ENCODE assay signal across 14 mouse cellular contexts in genomic region chr4:147337520-147337919, GRCm38 (mm10). TPM values are rescaled to one million over a fixed set of nuclear protein-coding genes. Genes with fewer than 3 reads are reported as not detected.
"Had no signal": no experiment of that assay in that cellular context is flagged by ENCODE, and none has a peak within 500 bp of the region (broad histone marks: within the 10 kb centered on the region; RNA-seq: fewer than 3 reads in every experiment).

No protein-coding gene starts in this region.

RNA-seq across cellular contexts. Expression of gene Zfp978, which starts 23.6 kb away (rescaled TPM):
- polyA plus RNA-seq: gonadal fat pad, adult 2 months; heart, embryonic 11.5 days; heart, embryonic 15.5 days; hindbrain, embryonic 13.5 days; intestine, embryonic 14.5 days; intestine, embryonic 16.5 days; kidney, embryonic 15.5 days; large intestine, adult 2 months; limb, embryonic 11.5 days; limb, embryonic 13.5 days; liver, adult 2 months had no signal

RNA-seq across cellular contexts. Expression of gene Zfp988, which starts 32.0 kb away (rescaled TPM):
- polyA plus RNA-seq: gonadal fat pad, adult 2 months; heart, embryonic 13.5 days; heart, embryonic 15.5 days; heart, postnatal 0 days; hindbrain, embryonic 11.5 days; large intestine, adult 2 months; liver, adult 2 months had no signal
